Mouse (Mus musculus): ENCODE results near the gene Sdc3. TPM values are rescaled to one million over a fixed set of nuclear protein-coding genes. Genes with fewer than 3 reads are reported as not detected.

The Sdc3 gene
- polyA plus RNA-seq, 1 experiment from 2014 or later: 12.1 TPM

DNA sequence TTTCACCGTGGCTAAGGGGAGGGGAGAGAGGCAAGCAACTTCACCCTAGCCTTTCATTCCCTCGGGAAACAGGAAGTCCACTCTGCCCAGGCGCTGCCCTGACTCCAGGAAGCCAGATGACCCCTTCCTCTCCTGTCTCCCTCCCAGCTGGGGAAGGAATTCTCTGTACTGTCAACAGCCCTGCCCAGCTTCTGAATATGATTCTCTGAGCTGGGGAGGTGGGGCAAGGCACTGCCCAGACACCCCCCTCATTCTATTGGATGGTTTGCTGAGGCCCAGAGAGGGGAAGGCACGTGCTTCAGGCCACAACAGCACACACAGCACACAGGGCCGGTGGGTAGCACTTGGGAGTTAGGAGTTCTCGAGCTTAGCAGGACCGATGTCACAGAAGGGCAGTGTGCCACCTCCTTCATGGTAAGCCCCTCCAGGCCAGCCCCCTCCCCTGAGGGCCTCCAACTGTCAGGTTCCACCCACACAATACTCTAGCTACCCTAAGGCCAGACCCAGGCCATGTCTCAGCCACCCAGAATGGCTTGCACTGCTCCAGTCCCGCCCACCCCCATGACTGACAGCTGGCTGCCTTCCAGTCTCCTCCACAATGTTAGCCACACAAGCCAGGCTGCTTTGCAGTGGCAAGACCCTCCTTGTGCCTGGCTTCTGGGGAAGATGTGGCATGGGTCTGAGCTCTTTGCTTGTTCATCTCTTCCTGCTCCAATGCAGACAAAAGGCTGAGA is 48.9 kb downstream of the Sdc3 start:
- Histone ChIP-seq H3K4me3 (ENCODE audit: low read depth, low read length) (no peak overlapping the region), H3K4me2 (no peak overlapping the region), H3K4me1 (replicated peaks; ENCODE audit: control insufficient read depth, insufficient read depth, low read length) (peaks cover 3% of the 10 kb centered on the region), H3K27ac (ENCODE audit: low read depth, low read length) (no peak overlapping the region), H3K9ac (ENCODE audit: low read depth, low read length) (no peak overlapping the region), H3K36me3 (ENCODE audit: control insufficient read depth, insufficient read depth, low read length) (no peaks in the 10 kb centered on the region), H3K27me3 (replicated peaks; ENCODE audit: control insufficient read depth, insufficient read depth, low read length) (peaks cover 2% of the 10 kb centered on the region), H3K9me3 (ENCODE audit: control insufficient read depth, low read length) (no peaks in the 10 kb centered on the region)
- ATAC-seq (replicated peaks; ENCODE audit: low FRiP score) (peak; percentile 53), DNase-seq (ENCODE audit: low spot score) (no peak)
- WGBS: 38% methylated on average over 8 of the region's 8 CpGs

DNA sequence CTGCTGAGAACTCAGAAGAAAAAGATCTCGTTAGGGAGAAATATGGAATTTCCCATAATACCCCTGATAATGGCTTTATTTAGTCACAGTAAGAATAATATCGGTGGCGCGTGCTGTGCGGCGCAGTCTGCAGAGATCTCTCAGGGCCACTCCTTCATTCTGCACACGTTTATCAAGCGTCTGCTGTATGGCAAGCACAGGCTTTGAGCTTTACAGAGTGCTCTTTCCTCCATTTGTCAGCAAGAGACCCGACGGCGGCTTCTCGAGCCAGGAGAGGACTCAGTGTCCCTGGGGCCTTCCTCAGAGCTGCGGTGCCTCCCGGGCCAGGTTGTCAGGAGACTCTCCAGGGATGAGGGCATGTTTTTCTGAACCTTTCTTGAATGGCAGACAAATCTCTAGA is 56.5 kb downstream of the Sdc3 start:
- WGBS: 74% methylated on average over 14 of the region's 14 CpGs
- no peak overlapping the region for H3K9ac ChIP-seq (ENCODE audit: low read depth, low read length)
- H3K27ac ChIP-seq (ENCODE audit: low read depth, low read length): no peak overlapping the region
- no peak overlapping the region for H3K4me2 ChIP-seq
- H3K27me3 ChIP-seq (replicated peaks; ENCODE audit: control insufficient read depth, insufficient read depth, low read length): no peaks in the 10 kb centered on the region; the same call in 1 of the 2 replicates
- H3K4me1 ChIP-seq (replicated peaks; ENCODE audit: control insufficient read depth, insufficient read depth, low read length): no peaks in the 10 kb centered on the region
- no peaks in the 10 kb centered on the region for H3K36me3 ChIP-seq (ENCODE audit: control insufficient read depth, insufficient read depth, low read length)
- ATAC-seq (replicated peaks; ENCODE audit: low FRiP score) (no peak), DNase-seq (ENCODE audit: low spot score) (no peak)
- H3K9me3 ChIP-seq (ENCODE audit: control insufficient read depth, low read length): no peaks in the 10 kb centered on the region
- no peak overlapping the region for H3K4me3 ChIP-seq (ENCODE audit: low read depth, low read length)

GRCm38 (mm10) chr4:130857661-130858060 is 65.3 kb downstream of the Sdc3 start:
- no peaks in the 10 kb centered on the region for H3K36me3 ChIP-seq (ENCODE audit: control insufficient read depth, insufficient read depth, low read length)
- no peaks in the 10 kb centered on the region for H3K9me3 ChIP-seq (ENCODE audit: control insufficient read depth, low read length)
- no peaks in the 10 kb centered on the region for H3K4me1 ChIP-seq (replicated peaks; ENCODE audit: control insufficient read depth, insufficient read depth, low read length)
- no peak overlapping the region for H3K4me3 ChIP-seq (ENCODE audit: low read depth, low read length)
- peaks cover 15% of the 10 kb centered on the region for H3K27me3 ChIP-seq (replicated peaks; ENCODE audit: control insufficient read depth, insufficient read depth, low read length)
- no peak overlapping the region for H3K27ac ChIP-seq (ENCODE audit: low read depth, low read length)
- ATAC-seq (replicated peaks; ENCODE audit: low FRiP score) (no peak), DNase-seq (ENCODE audit: low spot score) (no peak)
- H3K9ac ChIP-seq (ENCODE audit: low read depth, low read length): no peak overlapping the region
- WGBS: 48% methylated on average over 8 of the region's 8 CpGs
- H3K4me2 ChIP-seq: no peak overlapping the region

GRCm38 (mm10) chr4:130858880-130859279 is 66.5 kb downstream of the Sdc3 start:
- H3K4me2 ChIP-seq: no peak overlapping the region
- no peaks in the 10 kb centered on the region for H3K4me1 ChIP-seq (replicated peaks; ENCODE audit: control insufficient read depth, insufficient read depth, low read length)
- DNase-seq (ENCODE audit: low spot score): no peak
- no peak overlapping the region for H3K27ac ChIP-seq (ENCODE audit: low read depth, low read length)
- no peak for ATAC-seq (replicated peaks; ENCODE audit: low FRiP score)
- H3K27me3 ChIP-seq (replicated peaks; ENCODE audit: control insufficient read depth, insufficient read depth, low read length): peaks cover 15% of the 10 kb centered on the region
- H3K4me3 ChIP-seq (ENCODE audit: low read depth, low read length): no peak overlapping the region
- WGBS: 90% methylated on average over 7 of the region's 7 CpGs
- no peaks in the 10 kb centered on the region for H3K9me3 ChIP-seq (ENCODE audit: control insufficient read depth, low read length)
- no peak overlapping the region for H3K9ac ChIP-seq (ENCODE audit: low read depth, low read length)
- H3K36me3 ChIP-seq (ENCODE audit: control insufficient read depth, insufficient read depth, low read length): no peaks in the 10 kb centered on the region

DNA sequence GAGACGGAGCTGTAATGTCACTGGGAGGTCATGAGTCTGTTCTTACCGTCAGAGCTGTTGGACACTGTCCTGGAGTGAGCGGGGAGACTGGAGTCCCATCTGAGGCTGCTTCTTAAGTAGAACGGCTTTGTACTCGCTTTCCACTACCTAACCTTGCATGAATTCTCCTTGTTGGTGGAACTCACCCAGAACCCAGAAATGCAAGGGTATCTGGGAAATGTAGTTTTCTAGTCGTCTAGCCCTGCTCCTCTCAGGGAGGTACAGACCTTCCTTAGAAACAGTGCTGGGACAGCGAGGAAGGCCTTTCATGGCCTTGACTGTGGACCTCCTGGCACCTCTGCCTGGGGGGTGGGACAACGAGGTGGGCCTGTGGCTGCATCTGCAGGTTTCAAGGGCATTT is 67.1 kb downstream of the Sdc3 start:
- Histone ChIP-seq H3K9ac (ENCODE audit: low read depth, low read length) (no peak overlapping the region), H3K4me2 (no peak overlapping the region), H3K36me3 (ENCODE audit: control insufficient read depth, insufficient read depth, low read length) (no peaks in the 10 kb centered on the region), H3K4me3 (ENCODE audit: low read depth, low read length) (no peak overlapping the region), H3K27me3 (replicated peaks; ENCODE audit: control insufficient read depth, insufficient read depth, low read length) (peaks cover 15% of the 10 kb centered on the region), H3K27ac (ENCODE audit: low read depth, low read length) (no peak overlapping the region), H3K9me3 (ENCODE audit: control insufficient read depth, low read length) (no peaks in the 10 kb centered on the region), H3K4me1 (replicated peaks; ENCODE audit: control insufficient read depth, insufficient read depth, low read length) (no peaks in the 10 kb centered on the region)
- ATAC-seq (replicated peaks; ENCODE audit: low FRiP score) (no peak), DNase-seq (ENCODE audit: low spot score) (no peak)
- 59% methylated on average over 8 of the region's 8 CpGs for WGBS

GRCm38 (mm10) chr4:130860902-130861652 is 68.7 kb downstream of the Sdc3 start:
- H3K27ac ChIP-seq (ENCODE audit: low read depth, low read length): no peak overlapping the region
- DNase-seq (ENCODE audit: low spot score) (no peak), ATAC-seq (replicated peaks; ENCODE audit: low FRiP score) (no peak)
- no peaks in the 10 kb centered on the region for H3K4me1 ChIP-seq (replicated peaks; ENCODE audit: control insufficient read depth, insufficient read depth, low read length)
- no peaks in the 10 kb centered on the region for H3K36me3 ChIP-seq (ENCODE audit: control insufficient read depth, insufficient read depth, low read length)
- H3K9ac ChIP-seq (ENCODE audit: low read depth, low read length): no peak overlapping the region
- H3K27me3 ChIP-seq (replicated peaks; ENCODE audit: control insufficient read depth, insufficient read depth, low read length): peaks cover 19% of the 10 kb centered on the region
- 42% methylated on average over 15 of the region's 15 CpGs for WGBS
- H3K4me2 ChIP-seq: peak overlapping the region; percentile 50; the same call in 1 of the 2 replicates
- no peak overlapping the region for H3K4me3 ChIP-seq (ENCODE audit: low read depth, low read length)
- H3K9me3 ChIP-seq (ENCODE audit: control insufficient read depth, low read length): no peaks in the 10 kb centered on the region

- no peak for ATAC-seq (replicated peaks; ENCODE audit: low FRiP score)
- Histone ChIP-seq H3K4me3 (ENCODE audit: low read depth, low read length) (no peak overlapping the region), H3K27ac (ENCODE audit: low read depth, low read length) (no peak overlapping the region), H3K4me2 (peak overlapping the region; percentile 50), H3K36me3 (ENCODE audit: control insufficient read depth, insufficient read depth, low read length) (no peaks in the 10 kb centered on the region), H3K9me3 (ENCODE audit: control insufficient read depth, low read length) (no peaks in the 10 kb centered on the region), H3K9ac (ENCODE audit: low read depth, low read length) (no peak overlapping the region), H3K27me3 (replicated peaks; ENCODE audit: control insufficient read depth, insufficient read depth, low read length) (peaks cover 23% of the 10 kb centered on the region), H3K4me1 (replicated peaks; ENCODE audit: control insufficient read depth, insufficient read depth, low read length) (no peaks in the 10 kb centered on the region)
- no peak for DNase-seq (ENCODE audit: low spot score)
- WGBS: 6% methylated on average over 30 of the region's 30 CpGs
Observed at GRCm38 (mm10) chr4:130861653-130862208, 69.4 kb downstream of the Sdc3 start.

DNA sequence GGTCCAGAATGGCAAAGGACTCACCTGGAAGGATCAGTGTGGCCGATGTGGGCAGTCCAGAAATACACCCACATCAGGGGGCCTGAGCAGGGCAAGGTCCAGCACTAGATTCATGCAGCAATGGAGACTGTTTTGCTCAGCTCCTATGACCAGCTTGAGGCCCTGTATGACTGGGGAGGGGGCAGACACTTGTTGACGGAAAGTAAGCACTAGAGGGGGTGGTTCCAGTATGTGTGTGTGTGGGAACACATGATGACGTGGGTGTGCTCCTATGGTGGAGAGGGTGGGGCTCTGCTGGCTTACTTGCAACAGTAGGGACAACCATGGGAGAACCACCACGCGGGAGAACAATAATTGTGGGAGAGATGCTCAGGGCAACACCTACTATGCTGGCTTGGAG is 70.2 kb downstream of the Sdc3 start:
- no peak overlapping the region for H3K9ac ChIP-seq (ENCODE audit: low read depth, low read length)
- 61% methylated on average over 5 of the region's 5 CpGs for WGBS
- peaks cover 27% of the 10 kb centered on the region for H3K27me3 ChIP-seq (replicated peaks; ENCODE audit: control insufficient read depth, insufficient read depth, low read length)
- no peak overlapping the region for H3K4me3 ChIP-seq (ENCODE audit: low read depth, low read length)
- ATAC-seq (replicated peaks; ENCODE audit: low FRiP score): no peak
- DNase-seq (ENCODE audit: low spot score): no peak
- H3K36me3 ChIP-seq (ENCODE audit: control insufficient read depth, insufficient read depth, low read length): no peaks in the 10 kb centered on the region
- no peaks in the 10 kb centered on the region for H3K9me3 ChIP-seq (ENCODE audit: control insufficient read depth, low read length)
- H3K4me2 ChIP-seq: no peak overlapping the region
- H3K4me1 ChIP-seq (replicated peaks; ENCODE audit: control insufficient read depth, insufficient read depth, low read length): no peaks in the 10 kb centered on the region
- H3K27ac ChIP-seq (ENCODE audit: low read depth, low read length): no peak overlapping the region

Data from liver, embryonic 11.5 days (tissue).